Mouse (Mus musculus) ovary, postnatal 36 days (tissue): ENCODE measurements at regions not wholly inside any gene's neighbourhood (a gene's known extent, or its start where the extent isn't known, plus 50 kb on each side); places are given as distances from the start of the nearest gene placed in this dataset.

ENCODE experiments used
- DNase-seq: peaks from one replicate; pipeline ENCODE4 v3.0.0; 2022; ENCODE audit warnings: low spot score, mixed read lengths

DNA sequence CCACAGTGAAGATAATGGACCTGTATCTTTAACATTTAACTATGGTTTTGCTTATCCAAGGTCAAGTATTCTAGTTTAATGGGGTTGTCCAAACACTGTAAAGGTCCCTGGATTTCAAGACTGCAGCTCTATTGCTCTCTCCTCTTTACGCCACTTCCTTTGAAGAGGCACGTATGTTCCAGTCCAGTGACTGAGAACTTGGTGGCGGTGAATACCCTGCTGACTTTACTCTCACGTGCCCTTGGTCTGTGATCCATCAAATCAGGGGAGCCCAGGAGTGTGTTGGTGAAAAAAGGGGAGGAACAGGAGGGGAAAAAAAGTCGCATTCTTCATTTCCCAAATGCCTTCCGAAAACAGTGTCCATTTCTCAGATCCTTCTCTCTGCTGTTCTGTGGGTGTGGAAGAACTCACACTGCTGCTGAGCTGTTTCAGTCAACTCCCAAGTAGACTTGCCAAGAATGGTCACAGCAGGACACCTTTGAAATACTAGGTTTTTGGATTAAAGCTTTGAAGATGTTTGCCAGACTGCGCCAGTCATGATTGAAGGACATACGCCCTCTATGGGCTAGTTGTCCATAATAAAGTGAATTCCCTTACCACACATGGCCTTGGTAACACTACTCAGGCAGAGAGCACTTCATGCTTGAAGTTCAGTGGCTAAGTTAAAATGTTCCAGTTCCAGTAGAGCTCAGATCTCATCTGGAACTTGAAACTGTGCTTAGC is 136.1 kb upstream of the Cdkn2b start:
- DNase-seq: no peak

DNA sequence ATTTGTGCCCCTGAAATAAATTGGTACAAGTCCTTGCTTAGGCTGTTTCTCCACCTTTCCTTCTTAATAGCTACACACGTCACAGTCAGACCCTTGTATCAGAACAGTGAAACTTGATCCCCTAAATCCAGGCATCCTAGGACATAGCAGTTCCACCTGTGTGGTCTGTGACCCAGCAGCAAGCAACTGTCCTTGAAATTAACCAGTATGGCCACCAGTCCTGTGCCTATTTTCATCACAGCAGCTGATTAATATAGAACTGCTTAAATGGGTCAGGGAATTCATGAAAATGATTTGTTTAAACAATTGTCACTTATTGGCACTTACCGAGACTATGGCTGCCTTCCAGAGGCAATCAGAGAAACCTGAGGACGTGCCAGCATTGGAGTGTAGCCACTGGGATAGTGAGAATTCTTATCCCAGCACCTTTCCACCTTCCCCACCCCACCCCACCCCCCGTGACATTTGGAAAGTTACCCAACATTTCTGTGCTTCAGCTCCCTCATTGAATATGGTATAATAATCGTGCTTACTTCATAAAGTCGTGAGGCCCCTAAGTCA is 135.4 kb upstream of the Cdkn2b start:
- no peak for DNase-seq

DNA sequence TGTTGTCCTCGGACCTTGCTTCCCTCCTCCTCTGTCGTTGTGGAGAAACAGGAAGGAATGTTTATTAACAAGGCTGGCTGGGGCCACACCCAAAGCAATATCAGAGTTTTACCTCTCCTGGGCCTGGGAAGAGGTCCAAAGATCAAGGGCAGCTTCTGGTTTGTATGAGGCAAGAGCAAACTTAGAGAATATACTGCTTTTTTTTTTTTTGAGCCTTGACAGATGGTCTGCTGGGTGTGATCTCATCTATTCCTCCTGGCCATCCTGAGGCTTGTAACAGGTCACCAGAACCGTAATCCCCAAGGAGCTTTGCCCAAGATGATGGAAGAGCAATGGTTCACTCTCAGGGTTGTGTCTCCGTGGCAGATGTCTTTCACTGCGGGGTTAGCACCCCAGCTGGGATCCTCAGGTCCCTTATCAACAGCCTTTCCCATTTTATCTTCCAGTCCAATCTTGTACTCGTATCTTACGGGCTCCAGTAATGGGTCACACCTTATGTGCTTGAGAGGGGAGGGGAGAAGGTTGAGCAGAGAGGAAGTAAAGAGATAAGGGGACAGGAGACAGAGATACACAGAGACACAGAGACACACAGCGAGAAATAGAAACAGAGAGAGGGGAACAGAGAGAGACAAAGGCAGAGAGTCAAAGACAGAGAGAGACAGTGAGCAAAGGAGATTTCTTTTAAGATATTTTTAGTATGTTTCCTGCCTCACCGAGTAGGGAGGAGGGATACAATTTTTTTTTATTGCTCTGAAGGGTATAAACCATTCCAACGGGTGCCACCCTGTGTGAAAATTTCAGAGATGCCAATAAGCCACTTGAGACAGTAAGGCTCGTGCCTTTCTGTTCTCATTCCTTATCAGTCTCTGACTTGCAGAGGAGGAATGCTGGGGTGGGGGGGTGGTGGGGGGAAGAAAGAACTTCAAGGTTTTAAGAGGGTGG is 134.6 kb upstream of the Cdkn2b start:
- DNase-seq: no peak

DNA sequence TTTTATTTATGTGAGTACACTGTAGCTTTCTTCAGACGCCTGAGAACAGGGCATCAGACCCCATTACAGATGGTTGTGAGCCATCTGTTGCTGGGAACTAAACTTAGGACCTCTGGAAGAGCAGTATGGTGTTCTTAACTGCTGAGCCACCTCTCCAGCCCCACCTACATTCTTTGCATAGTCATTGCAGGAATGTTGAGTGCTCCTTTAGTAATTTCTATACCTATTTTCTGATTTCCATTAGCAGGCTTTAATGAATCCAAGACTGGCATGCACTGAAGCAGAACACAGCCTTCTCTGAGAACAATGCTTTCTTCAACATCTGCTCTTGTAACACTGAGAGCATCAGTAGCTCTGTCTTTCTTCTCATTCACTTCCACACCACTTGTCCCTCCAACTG is 131.7 kb upstream of the Cdkn2b start:
- no peak for DNase-seq

DNA sequence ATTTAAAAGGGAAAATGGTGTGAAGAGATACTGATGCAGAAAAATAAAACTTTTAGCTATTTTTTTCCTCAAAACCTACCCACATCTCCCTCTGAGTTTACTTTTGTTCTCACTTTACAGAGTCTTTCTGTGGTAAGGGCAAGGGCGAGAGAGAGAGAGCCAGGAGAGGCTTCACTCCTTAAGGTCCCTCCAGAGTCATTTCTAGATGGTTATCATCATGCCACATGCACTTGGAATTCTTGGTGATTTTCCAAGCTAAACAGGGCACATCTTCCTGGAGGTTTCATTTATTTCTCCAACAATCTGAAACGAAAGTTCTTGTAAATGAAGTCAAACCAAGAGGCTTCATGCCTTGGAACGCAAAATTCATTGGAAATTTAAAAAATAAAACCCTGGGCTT is 130.0 kb upstream of the Cdkn2b start:
- no peak for DNase-seq

DNA sequence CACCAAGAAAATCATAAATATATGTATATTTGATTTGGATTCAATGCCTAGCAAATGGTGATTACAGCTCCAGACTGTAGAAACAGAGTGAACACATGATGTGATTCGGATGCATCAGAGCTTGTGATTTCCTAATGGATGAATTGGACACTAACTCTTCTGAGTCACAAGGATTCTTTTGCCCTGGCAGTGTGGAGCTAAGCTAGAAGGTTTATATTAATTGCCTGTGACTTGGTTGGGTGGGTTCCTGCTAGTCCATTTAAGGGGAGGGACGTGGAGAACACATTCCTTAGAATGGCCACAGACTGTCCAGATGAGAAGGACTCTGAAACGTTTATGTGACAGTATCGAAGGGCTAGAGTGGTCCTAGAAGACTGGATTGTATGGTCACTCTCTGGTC is 129.5 kb upstream of the Cdkn2b start:
- DNase-seq: no peak

DNA sequence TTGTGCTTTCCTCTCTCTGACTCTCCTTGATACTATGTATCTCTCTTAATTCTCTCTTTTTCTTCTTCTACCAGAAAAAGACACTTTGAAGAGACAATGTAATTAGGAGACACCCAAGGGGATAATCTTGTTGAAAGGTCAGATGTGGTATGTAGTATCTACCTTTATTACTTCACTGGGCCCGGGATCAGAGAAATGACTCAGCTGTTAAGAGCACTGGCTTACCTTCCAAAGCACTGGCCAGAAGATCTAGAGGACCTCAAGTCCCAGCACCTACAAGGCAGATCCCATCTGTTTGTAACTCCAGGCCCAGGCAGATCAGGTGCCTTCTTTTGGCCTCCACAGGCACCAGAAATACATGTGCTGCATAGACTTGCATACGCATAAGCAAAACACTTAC is 127.8 kb upstream of the Cdkn2b start:
- no peak for DNase-seq

DNA sequence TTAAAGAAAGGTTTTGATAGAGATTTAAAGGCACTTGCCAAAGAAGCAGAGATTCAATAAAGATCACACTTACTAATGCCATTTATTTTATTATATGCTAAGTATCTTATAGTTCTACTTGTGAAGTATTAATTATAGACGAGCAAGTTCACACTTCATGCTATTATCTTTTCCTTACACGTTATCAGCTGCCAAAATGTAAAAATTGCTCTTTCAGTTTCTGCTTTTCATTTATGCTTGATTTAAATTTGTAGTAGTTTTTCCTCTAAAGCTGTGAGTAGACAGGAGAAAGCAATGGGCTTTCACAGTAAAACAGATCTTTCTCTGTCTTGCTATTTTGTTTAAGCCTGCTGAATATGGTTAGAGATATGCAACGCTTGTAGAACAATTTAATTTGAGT is 125.9 kb upstream of the Cdkn2b start:
- DNase-seq: no peak

DNA sequence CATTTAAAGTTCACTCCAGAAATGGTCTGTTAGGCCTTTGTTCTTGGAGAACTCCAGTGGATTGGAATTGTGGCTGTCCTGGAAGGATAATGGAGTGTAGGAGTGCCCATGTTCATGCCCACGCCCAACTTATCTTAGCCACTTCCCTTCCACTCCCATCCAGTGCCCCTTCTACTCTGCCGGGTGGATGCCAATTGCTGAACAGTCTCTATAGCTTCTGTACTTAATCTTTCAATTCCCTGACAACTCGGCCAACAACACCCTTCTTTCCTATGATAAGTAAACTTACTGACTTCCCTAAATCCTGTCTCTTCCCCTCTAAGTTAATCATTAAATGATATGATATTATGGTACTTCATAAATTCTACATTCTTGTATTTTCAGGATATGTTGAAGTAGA is 123.3 kb upstream of the Cdkn2b start:
- no peak for DNase-seq

DNA sequence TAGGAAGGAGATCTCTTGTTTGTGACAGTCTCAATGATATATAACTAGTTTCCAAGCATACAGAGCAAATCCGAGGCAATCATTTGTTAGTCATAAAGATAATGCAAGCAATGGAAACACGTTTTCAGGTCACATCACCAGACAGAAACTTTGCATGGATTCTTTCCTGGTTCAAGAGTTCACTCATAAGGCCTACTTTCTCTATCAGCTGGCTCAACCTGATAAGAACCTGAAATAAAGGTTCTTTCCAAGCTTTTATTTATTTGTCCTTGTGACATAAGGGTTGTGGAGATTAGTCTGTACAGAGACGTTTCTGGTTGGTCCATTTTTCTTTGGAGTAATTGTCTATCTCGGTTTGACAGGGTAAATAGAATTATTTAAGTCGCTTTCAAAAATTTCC is 122.7 kb upstream of the Cdkn2b start:
- no peak for DNase-seq

DNA sequence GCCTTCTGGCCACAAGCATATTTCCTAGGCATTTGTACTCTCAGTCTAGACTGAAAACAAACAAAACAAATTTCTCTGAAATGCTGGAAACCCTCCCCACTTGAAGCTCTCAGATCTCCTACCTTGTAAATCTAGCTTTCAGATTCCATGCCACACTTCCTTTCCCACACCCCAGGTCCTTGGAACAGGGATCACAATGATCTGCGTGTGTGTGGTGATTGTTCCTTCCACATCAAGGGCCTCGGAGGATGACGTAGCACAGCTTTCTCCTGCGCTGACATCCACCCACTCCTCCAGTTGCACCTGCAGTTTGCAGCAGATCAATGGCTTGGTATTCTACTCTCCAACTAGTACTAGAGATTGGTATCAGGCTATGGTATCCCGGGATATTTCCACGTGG is 120.7 kb upstream of the Cdkn2b start:
- DNase-seq: no peak

DNA sequence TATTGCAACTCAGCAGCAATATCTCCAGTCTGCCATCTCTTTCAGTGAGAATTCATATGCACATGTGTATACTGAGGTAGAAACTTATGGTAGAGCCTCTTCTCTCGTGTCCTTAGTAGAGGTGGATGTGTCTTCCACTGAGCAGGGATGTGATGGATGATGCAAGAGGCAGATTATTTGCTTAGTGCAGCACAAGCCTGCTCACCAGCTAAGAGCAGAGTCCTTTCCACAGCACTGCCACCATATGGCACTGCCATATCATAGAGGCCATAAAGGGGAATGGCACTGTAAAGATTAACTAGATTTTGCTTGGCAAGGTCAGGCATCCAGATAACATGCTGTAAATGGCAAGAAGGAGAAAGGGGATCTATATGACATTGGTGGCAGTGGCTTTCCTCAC is 117.6 kb upstream of the Cdkn2b start:
- DNase-seq: no peak

DNA sequence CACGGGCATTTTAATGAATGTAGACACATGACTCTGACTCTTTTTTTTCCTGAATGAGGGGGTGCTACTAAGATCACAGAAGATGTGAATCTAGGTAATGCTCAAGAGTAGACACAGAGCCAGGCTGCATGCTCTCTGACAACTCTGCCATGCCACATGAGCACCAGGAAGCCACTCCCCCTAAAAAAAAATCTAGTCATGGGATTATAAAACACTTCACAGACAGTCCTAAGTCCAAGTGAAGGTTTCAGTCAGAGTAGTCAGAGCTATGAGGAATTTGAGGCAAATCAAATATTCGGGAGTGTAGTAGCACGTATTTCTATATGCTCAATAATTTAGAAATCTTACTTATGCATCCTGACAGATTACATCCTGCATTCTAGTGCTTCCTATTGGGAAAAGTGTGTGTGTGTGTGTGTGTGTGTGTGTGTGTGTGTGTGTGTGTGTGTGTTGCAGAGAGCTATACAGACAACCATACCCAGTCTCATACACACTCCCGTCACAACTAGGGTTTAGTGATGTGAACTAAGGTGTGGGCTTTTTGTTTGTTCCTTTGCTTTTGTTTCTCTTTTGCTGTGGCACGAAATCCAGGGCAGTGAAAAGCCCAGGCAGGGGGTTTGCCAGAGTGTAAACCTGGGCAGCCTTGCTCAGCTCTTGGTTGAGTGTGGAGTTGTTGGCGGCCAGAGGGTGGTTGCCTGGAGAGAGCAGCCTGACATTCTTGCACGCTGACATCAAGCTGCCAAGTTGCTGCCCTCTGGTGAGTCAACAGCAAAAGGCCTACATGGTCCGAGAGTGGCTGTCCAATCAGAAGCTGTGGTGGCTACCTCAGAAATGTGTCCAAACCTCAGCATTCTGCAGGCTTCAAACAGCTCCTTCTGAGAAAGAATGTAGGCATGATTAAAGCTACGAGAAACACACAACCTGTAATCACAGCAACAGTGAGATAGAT is 116.8 kb upstream of the Cdkn2b start:
- peak; percentile 38 for DNase-seq

DNA sequence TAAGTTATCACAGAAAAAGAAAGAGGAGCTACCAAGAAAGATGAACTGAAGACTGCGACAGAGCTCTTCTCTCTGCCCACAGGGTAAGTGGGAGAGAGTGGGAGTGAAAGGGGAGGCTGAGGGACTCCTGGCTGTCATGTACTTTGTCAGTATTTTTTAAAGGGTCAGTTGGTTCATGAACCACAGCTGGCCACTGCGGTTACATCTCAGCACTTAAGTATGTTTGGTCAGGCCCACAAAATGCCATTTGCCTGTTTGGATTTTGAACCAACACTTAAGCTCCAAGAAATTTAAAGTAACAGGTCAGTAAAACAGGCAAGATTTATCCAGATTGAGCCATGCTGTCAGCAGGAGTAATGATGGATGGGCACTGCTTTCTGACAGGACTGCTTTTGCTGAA is 115.1 kb upstream of the Cdkn2b start:
- DNase-seq: no peak

DNA sequence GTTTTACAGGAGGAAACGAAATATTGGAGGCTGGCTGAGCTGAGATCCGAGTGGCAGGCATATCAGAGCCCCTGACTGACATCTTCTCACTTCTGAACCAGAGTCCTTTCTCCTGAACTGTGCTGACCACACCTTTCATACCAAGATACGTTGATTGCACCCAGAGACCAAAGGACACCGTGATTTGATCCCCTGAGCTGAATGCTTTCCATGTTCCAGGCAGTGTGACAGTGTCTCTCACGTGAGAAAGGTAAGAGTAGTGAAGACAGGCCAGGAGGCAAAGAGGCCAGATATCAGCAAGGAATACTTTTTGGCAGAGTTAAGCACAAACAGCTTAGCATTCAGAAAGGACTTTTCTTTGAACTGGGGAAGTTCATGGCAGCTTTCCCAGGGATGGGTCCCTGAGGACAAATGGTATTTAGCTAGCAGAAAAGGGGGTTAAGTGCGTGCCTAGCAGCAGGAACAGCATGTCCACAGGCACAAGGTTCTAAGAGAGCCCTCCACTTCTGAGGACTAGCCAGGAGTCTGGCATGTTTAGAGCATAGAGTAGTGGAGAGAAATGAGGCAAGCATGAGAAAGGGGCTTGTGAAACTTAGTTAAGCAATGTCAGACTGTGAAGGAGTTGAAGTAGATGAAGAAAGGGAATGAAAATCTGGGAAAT is 111.0 kb upstream of the Cdkn2b start:
- peak; percentile 18 for DNase-seq

DNA sequence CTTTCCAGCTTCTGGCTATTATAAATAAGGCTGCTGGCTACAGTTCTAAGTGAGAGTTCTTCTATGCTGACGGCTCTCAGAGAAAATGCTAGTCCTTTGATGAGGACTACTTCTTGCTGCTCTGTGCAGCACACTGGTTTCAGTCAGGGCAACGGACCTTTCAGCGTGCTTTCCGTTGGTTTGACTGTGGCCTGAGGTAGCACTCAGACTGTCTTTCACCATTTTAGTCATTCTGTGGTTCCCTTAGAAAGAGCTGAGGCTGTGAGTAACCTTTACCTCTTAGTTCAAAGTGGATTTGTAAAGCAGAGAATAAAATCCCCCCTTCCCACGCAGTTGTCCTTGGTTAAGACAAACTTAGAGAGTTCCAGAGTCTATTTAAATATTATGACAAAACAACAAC is 110.0 kb upstream of the Cdkn2b start:
- DNase-seq: no peak

DNA sequence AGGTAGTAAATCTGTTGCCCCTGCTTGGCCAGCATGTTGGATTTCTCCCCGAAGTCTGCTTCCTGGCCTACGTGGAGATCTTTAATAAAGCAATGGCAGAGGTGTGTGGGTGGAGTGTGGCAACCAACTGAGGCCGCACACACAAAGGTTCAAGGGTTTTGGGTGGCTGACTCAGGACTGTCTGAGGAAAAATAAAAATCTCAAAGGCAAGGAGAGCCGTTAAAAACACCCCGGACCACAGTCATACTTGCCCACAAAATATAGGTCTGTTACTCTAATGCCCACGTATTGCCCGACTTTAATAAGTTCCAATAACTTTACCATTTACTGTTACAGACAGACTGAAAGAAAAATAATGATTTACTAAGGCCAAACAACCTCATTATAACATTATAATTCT is 108.7 kb upstream of the Cdkn2b start:
- DNase-seq: no peak

DNA sequence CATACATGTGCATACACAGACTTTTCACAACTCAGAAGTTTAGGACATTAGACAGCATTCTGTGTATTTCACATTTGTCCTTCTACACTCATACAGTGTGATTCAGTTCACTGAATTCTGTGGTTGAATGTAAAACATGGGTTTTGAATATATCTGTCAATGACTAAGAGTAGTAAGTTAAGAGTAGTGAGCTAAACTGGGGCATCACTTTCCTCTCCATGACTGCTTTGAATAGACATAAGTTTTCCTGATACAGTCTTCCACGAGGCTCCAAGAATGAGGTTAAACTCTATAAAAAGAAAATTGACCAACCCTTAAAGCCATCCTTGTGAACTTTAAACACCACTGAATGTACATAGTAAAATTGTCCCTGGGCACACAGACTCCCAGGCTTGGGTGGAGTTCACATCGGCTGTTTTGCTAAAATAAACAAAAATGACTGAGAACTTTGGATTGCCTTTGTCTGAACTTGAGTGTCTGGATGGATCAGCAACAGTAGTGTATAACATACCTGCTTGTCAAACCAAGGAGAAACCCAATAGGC is 94.9 kb upstream of the Cdkn2b start:
- DNase-seq: no peak

DNA sequence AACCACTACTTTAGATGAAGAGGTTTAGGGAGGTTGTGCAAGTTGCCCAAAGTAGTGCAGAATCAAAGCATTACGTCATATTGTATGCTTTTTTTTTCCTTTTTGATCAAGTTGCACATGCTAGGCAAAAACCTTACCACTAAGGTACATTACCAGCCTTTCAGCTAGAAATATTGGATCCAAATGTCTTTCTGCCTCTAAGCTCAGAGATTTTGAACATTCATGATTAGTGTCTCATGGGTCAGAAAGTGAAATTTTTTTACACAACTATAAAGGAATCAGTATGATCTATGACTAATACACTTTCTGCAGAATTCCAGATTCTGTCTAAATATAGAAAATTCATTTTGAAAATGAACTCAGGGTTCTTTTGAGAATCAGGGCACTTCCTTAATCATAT is 92.3 kb upstream of the Cdkn2b start:
- DNase-seq: no peak

DNA sequence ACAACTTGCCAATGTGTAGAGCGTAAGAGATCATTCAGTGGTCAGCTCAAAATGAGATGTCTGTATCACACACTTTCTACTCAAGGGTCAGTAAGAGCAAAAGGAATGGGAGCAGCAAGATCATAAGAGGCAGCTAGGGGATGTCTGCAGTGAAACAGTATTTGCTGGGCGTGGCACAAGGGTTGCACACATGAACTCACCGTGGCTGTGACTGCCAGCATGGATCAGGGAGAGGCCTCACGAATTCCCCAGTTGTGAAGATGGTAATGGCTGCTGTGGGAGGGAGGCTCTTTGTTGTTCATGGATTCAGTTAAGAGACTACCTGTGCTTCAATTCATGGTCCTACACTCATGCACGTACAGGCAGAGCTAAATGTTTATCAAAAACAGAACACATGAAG is 91.5 kb upstream of the Cdkn2b start:
- DNase-seq: no peak

DNA sequence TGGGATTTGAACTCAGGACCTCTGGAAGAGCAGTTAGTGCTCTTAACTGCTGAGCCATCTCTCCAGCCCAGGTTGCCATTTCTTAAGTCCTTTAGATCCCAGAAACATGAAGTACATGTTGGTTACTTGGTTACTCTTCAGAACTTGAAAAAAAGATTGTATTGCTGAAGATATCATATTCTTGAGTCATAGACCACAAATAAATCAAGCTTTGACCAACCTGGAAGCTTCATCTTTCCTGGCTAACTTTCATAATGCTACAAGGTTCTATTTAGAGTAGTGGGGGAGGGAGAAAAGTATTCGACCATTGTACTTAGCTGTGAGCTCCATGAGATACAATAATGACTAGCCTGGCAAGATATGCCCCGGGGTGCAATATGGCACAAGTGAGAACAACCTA is 90.9 kb upstream of the Cdkn2b start:
- DNase-seq: no peak
